Mouse (Mus musculus) right cerebral cortex, postnatal 36 days (tissue): ENCODE measurements around the gene C3.

Source experiments
- DNase-seq, 2 experiments: peaks; one replicate each; pipeline ENCODE4 v3.0.0; 2022; ENCODE audit warnings: low spot score in 2 of 2, mixed read lengths in 1 of 2

Gene C3

GRCm38 (mm10) chr17:57166800-57167791, 60.8 kb downstream of the C3 start:
- DNase-seq = peak; percentile 50 to 75
